Mouse (Mus musculus) embryo, embryonic 11.5 days (tissue): ENCODE measurements at regions not wholly inside any gene's neighbourhood (a gene's known extent, or its start where the extent isn't known, plus 50 kb on each side); places are given as distances from the start of the nearest gene placed in this dataset.

Source experiments
- DNase-seq: peaks from one replicate; pipeline ENCODE4 v3.0.0-alpha.2; 2012; ENCODE audit warnings: low read depth, low spot score

DNA sequence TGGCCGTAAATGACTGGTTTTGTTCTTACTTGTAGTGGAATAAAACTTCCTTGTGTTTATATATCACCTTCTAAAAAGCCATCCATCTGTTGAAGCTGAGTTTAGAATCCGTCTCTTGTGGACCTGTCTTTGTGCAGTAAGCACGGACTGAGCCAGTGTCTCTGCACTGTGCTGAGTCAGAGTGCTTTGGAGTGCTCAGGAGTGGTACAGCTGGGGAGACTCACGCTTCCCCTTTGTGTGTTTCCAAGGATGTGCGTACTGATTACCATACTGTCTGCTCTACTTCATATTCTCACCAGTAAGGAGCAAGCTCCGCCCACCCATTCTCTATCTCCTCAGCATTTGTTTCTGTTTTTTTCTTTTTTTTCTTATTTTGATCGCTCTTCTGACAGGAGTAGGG lies 175.9 kb upstream of the Nr5a2 start:
- no peak for DNase-seq

DNA sequence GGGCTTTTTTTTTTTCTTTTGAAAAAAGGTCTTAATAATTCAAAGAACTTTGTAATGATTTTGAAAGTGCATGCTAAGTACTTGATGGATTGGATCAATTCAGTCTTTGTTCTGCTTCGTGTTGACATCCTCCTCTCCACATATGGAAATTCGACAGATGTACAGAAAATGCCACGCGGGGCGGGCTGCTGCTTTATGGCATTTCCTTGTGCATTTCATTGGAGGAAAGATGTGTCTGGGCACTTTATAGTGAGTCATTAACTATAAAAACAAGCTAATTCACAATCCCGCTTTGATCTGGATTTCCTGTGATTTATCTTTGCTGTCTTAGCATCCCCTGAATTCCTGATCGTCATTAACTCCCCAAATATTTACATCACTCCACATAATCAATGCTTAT lies 173.5 kb upstream of the Nr5a2 start:
- DNase-seq: no peak

DNA sequence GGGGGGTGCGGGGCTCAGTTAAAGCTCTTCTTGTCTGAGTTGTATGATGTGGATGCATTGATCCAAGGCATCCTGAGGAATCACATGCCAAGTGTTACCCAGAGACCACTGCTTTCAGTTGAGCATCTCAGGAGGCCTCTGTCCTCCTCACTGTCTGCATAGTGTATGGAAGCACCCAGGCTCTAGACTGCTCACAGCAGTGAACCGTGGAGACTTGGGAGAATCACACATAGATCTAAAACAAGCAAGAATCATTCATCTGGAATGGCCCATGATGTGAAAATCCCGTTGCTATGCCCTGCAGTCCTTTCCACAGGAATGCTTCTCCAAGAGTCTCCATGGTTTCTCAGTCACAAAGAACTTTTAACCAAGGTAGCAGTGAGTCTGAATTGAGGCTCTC lies 170.0 kb upstream of the Nr5a2 start:
- no peak for DNase-seq

DNA sequence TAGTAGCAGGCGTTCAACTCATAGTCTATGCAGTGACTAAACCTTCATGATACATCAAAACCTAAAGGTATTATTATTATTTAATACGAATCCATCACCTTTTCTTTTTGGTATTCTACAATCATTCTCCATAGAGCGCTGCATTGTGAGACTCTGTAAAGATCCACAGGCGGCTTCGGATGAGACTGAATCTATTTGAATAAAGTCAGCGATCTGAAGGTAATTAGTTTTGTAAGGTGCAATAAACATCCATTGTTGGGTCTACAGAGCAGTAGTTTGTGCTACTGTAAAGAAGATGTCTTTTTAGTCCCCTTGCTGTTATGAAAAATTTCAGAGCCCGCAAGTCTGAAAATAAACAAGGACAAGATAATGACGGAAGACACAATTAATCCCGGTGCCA lies 168.9 kb upstream of the Nr5a2 start:
- DNase-seq: no peak

DNA sequence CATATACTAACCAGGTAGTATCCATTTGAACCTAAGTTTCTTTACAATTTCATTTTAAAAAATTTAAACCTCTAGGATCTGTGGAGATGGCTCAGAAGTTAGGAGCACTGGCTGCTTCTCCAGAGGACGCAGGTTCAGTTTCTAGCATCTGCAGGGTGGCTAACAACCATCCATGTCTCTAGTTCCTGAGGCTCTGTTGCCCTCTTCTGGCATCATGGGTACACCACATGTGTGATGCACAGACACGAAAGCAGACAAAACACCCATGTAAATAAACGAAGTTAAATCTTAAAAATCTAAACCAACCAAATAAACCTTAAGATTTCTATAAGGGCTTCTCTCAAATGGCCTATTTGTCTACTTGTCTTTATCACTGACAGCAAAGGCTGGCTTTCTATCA lies 157.6 kb upstream of the Nr5a2 start:
- no peak for DNase-seq

DNA sequence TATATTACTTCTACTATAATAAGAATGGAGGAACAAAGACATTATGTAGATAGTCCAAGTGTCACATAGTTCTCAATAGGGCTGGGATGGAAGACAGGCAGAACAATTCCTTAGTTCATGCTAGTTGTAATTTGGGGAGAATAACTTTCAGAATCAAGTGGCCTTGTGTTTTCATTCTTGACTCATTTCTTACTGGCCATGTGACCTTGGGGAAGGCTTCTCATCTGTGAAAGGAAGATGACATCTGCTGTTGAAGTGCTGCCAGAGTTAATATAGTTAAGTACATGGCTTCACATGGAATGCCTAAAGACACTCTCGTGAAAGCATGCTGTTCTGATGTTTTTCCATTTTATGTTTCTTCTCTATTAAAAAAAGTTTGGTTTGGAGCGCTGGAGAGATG lies 146.2 kb upstream of the Nr5a2 start:
- no peak for DNase-seq

DNA sequence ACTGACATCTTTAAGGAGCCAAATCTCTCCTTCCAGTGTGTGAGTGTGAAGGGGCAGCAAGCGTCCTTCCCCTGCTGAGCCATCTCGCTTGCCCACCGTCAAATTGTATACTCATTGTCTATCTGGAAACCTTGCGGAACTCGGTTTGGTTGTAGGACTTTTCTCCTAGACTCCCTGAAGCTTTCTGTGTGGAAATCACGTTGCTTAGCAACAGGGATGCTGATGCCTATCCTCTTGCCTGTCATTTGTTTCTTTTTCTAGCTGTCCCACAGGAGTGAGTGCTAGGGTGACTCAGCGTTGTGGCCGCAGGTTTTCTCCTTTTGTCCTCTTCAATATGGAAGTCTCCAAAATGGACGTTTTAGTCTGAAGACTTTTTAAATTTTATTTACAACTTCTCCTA lies 131.5 kb upstream of the Nr5a2 start:
- DNase-seq: no peak

DNA sequence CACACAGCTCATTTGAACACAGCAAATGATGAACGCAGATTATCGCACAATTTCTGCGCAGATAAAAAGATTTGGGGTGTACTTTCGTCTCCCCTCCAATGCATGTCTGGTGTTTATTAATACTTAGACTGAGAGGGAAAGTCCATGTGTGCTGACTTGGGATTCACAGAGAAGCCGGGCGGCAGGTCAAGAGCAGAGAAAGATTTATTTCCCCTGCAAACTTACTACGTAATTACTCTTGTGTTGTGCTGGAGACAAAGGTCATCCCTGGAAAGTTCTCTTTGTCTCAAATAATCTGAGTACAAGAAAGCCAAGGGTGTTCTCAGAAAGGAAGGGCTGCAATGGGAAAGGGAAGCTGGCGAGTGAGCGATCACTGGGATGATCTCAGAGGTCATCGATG lies 127.9 kb upstream of the Nr5a2 start:
- DNase-seq: no peak

DNA sequence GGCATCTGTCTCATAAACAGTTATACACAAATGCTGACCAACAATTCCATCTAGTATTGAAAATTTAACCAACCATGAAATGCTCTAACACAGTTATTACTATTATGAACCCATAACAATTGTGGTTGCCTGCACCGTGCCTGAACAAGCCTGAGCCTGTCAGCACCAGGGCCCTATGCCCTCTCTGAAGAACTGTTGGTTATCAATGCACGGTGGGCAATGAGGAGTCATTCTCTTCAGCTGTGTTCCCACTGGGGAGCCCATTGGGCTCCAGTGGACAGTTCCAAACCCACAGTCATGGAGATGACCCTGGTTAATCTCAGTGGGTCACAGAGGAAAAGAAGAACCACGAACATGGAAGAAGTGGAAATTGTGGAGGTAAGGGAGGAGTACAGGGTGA lies 126.5 kb upstream of the Nr5a2 start:
- DNase-seq: no peak

DNA sequence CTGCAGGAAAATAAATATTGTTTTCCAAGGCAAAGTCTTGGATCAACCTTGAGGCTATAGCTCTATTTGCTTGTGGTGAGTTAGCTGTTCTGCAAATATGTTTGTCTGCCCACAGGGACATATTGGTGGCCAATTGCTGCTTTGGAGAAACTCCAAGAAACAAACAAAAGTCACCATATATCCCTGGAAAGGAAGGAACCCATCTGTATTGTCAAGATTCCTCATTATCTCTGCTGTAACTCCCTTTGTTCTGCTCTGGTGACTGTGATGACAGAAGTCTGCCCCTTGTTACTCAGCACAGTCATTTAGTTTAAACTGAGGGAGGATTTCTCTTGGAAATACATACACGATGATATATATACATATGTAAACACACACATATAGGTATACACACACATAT lies 123.3 kb upstream of the Nr5a2 start:
- no peak for DNase-seq

DNA sequence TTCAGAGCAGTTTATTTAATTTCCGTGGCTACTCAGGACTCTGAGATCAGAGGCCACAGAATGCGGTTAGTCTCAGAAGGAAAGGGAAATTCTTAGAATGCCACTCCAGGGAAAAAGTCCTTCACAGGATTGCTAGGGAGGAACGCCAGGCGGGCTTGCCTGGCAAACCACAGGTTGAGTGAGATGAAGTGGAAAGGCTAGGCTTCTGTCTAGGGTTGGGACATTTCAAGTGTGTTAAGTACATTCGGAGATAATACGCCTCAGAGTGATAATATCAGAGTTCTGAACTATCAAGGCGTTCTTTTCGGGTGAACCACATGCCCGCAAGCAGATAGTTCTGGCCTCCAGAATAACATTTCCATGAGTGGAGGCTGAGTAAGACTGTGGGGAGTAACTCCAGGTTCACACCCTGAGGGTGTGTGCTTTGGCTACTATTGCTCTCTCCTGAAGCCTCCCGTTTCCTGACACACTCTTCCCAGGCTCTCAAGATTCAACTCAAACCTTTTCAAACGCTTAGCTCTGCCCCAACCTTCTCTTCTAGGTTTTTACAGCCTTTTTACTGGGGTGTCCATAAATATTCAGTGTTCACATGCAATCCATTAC lies 119.3 kb upstream of the Nr5a2 start:
- DNase-seq: no peak

DNA sequence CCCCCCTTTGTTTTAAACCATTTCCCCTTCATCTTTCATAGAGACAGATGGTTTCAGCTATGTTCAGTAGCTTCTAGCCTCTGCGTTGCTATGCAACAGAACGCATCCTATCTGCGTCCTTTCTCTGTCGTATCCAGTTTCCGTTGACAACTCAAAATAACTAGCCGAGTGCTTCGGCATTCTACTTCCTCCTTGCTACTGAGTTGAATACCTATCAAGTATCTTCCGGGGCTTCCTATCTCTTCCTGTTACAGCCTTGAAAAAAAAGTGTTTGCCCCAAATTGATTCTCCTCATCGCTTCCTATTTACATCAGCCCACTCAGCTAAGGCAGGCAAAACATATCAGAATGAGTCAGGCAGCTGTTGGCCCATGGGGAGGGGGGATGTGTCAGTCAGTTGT lies 114.5 kb upstream of the Nr5a2 start:
- no peak for DNase-seq

DNA sequence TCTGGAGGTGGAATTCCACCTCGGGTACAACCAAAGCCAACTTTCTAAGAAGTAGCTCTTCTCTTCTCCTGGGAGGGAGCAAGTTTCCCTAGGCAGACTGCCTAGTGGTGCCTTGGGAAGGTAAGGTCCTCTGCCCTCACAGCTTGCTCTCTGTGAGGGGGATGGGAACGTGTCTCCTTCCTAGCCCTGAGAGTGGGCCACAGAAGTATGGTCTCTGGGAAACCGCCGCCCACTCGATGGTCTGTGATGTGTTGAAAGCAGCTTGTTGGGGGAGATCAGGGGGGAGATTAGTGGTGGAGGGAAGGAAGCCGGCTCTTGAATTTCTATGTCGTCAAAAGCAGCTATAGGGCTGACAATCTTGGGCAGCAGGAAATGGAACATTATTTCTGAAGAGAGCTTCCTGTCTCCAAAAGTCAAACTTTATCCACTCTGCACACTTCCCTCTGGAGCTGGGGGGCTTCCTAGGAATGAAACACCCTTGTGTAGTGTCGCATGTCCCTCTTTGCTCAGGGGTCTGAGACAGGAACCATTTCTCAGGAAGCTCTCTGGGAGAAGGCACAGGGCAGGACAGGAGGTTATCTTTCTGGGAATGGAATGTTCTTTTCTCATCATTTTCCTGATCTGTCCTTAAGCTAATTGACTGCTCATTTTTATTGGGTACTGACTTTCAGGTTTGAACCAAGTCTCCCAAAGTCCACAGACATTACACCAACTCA lies 113.8 kb upstream of the Nr5a2 start:
- DNase-seq: no peak

DNA sequence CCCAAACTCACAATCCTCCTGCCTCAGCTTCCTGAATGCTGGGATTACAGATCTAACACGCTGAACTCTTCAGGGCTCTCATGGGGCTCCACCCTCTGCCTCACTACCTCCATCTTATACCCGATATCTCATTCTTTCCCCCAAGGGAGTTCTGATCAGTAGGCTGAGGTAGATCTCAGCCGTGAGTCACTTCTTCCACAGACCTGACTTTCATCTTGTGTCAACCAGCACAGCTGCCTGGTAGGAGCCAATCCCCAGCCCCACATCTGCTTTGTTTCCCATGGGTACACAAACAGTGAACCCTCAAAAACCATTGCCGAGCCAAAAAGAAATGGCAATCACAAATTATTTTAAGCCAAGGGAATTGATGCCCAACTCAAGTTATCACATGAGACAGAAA lies 100.7 kb upstream of the Nr5a2 start:
- no peak for DNase-seq

DNA sequence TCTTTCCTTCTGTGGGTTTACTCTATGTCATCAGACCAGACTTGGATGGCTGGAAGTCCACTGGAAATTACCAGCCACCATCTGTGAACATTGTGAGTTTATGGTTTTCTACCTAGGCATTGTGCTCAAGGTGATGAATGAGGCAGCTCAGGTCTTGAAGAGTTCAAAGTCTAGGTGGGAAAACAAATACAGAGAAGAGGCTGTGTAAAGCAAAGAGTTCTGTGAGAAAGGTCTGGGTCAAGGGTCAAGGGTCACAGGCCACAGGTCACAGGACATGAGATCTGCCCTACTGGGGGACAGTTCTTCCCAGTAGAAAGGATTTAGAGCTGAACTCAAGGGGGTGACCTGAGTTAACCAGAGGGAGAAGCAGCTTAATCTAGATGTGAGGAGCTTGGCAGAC lies 92.9 kb upstream of the Nr5a2 start:
- no peak for DNase-seq

DNA sequence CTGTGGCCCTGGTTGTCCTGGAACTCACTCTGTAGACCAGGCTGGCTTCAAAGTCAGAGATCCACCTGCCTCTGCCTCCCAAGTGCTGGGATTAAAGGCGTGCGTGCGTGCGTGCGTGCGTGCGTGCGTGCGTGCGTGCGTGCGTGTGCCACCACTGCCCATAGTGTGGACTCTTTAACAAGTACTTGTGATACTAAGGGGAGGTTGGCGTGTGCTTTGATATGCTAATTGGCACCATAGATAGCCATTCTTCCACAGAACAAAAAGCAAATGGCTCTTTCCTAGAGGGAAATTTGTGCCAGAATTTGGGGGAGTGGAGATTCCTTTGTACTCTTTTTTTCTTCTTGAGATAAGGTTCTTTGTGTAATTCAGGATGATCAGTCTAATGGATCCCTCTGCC lies 91.3 kb upstream of the Nr5a2 start:
- no peak for DNase-seq

DNA sequence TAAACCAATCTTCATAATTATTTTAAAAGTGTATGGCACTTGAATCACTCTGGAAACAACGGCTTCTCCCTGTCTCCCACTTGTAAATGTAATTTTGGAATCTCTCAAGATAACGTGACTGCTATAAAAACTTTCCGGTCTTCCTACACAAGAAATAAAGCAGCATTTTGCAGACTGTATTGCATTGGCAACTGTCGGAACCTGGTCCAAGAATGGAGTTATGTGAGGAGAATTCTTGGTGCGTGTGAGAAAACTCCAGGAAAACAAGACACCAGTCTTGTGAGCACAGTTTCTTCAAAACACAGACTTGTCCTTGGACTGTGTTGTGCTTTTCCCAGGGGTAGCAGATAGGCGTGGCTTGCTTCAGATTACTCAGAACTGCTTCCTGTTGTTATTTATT lies 83.8 kb upstream of the Nr5a2 start:
- DNase-seq: no peak

DNA sequence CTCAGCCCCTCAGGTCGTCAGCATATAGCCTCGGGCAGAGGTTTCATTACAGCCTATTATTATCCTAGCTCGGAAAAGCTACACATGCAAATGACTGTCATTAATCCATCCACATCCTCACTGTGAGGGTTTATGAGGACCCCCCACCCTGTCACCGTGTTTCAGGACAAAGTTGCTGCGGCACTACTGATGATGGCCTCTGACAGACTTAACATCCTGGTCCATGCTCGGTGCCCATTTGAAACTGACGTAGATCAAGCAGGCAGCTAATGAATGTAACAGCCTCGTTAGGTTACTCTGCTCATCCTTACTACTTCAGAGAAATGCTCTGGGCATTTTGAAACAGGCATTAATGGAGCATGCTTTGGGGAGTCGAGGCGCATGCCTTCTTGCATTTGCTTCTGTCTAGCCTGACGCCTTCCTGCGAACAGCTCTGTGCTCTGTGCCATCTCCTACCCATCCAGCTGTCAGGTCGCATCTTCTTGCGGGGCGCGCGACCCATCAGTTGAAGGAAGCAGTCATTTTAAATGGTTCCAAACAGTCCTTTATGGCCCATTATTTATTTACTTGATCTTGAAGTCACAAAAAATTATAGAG lies 82.3 kb upstream of the Nr5a2 start:
- no peak for DNase-seq

DNA sequence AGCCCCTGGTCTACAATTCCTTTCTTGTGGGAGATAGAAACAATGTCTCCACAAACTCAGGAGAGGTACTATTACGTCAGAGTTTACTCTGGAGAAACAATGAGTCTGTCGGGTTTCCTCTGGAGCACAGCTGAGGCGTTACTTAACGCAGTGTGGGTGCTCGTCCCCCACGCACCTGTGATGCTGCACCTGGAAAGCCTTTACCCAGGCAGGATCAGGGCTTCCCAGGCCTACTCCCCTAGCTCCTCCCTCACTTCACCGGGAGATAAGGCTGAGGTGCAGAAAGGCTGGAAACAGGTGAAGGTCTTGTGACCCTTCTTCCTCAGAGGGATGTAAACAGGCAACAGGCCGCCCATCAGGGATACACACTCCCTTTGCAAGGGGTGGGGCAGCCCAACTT lies 80.7 kb upstream of the Nr5a2 start:
- no peak for DNase-seq

DNA sequence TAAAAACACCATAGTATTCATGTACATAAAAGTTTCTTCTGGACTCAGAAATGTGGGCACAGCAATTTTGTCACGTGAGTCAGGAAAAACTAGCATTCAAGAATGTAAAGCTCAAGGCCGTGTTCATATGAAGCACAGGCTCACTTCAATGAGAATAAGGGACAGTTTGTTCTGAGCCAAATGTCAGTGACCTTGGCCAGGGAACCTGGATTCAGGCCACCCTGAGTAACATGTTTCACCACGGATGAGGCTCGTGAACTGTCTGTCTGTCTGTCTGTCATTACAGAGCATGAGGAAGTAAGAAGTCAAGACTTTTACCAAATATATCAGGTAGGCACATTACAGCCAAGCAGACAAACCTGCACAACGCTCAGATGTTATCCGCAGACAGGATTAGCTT lies 74.3 kb upstream of the Nr5a2 start:
- DNase-seq: no peak

DNA sequence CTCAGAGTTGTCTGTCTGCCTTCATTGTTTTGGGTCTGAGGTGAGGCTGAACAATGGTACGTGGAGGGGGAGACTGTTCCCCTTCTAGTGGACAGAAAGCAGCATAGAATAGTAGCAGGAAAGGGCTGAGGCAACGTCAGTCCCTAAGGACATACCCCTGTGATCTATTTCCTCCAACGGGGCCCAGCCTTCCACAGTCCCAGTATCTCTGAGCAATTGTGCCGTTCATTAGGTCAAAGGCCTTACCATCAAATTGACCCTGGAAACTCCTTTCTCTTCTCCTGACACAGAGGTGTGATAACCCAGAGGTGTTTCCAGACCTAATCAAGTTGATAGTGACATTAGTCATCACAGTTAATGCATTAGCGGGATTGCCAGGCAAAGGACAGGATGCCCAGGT lies 73.4 kb upstream of the Nr5a2 start:
- DNase-seq: no peak

DNA sequence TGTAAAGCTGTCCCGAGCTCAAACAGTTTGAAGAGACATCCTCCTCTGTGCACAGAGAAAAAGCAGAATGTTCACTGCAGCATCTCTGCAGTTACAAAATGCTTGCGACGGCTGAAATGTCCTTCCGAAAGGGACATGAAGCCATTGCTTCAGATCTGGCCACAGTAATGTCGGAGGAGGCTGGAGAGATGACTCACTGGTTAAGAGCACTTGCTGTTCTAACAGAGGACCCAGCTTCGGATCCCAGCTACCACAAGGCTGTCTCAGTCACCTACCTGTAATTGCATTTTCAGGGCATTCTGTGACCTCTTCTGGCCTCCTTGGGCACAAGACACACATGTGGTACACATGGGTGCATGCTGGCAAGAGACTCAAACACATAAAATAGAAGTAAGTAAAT lies 63.5 kb upstream of the Nr5a2 start:
- no peak for DNase-seq

DNA sequence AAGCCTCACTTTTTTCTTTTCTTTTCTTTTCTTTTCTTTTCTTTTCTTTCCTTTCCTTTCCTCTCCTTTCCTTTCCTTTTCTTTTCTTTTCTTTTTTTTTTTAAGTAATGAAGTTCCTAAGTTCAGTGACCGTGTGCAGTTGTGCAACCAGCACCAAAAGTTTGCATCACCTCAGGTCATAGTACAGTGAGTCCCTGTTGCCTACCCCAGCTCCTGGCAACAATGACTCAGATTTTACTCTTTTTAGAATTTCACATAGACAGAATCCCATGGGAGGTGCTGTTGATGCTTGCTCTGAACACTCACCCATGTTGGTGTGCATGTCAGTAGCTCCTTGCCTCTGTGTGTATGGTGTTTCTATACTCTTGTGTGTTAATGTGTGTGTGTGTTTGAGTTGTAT lies 60.3 kb upstream of the Nr5a2 start:
- no peak for DNase-seq

DNA sequence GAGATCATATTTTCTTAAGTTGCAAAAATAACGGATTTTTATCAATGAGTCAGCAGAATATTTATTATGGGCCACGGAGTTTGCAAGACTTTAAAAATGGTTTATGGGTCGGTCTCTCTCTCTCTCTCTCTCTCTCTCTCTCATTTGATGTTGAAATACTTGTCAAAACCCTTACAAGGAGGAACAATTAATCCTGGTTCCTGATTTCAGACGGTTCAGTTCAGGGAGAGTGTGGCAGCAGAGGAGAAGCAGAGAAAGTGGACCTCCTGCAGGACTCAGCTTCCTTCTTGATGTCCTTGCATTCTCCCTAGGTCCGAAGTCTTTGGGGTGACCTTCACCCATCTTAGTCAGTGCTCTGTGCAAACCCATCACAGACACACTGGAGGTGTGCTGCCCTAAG lies 57.4 kb upstream of the Nr5a2 start:
- DNase-seq: no peak
